Mouse (Mus musculus): ENCODE data around the gene Alms1. TPM values are rescaled to one million over a fixed set of nuclear protein-coding genes. Genes with fewer than 3 reads are reported as not detected.

Gene Alms1
- 9.0 and 10.3 TPM in 2 replicates for polyA plus RNA-seq (2016; fragmentation: Nextera tagmentation; extraction: Ambion mirVana)

DNA sequence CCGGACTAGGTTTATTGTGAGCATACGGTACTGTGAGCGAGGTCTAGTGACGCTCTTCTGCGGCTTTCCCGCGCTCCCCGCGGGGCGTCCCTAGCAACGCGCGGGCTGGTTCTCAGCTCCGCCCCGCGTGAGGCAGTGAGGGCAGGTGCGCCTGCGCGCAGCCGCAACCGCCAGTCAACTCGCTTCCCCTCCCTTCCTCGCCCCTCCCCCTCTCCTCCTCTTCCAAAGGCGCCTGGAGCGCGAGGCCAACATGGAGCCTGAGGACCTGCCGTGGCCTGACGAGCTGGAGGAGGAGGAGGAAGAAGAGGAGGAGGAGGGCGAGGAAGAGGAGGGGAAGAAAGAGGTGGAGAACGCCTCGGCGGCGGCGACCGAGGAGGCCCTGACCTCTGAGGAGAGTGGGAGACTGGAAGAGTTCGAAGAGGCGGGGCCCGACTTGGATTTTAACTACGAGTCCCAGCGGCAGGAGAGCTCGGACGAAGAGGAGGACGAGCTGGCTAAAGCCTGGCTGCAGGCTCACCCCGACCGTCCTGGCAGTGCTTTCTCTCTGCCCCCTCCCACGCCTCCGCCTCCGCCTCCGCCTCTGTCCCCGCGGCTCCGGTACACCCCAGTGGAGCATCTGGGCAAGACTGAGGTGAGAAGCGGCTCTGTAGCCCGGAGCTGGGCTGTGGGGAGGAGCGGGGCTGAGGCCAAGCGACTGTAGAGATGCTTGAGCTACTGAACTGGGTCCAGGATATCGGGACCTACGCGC is at the start of gene Alms1:
Gene Alms1, plus strand, starts transcription at position 136 of the 748 bp plus-strand sequence.
- Histone ChIP-seq H3K9ac (replicated peaks) (peak within 1 kb of the TSS; percentile 83), H3K4me1 (replicated peaks) (peaks cover 22% of the 10 kb centered on the region), H3K9me3 (no peaks in the 10 kb centered on the region), H3K36me3 (no peaks in the 10 kb centered on the region), H3K4me3 (replicated peaks) (peak within 1 kb of the TSS; percentile 89), H3K27ac (peak within 1 kb of the TSS; percentile 88), H3K27me3 (no peaks in the 10 kb centered on the region), H3K4me2 (peak within 1 kb of the TSS; percentile 80)
- under 1% methylated on average over 57 of the region's 59 CpGs for WGBS
- peak; percentile 92 for ATAC-seq (ENCODE audit: insufficient number of reproducible peaks, insufficient read depth, low FRiP score, low TSS enrichment, low read depth)

DNA sequence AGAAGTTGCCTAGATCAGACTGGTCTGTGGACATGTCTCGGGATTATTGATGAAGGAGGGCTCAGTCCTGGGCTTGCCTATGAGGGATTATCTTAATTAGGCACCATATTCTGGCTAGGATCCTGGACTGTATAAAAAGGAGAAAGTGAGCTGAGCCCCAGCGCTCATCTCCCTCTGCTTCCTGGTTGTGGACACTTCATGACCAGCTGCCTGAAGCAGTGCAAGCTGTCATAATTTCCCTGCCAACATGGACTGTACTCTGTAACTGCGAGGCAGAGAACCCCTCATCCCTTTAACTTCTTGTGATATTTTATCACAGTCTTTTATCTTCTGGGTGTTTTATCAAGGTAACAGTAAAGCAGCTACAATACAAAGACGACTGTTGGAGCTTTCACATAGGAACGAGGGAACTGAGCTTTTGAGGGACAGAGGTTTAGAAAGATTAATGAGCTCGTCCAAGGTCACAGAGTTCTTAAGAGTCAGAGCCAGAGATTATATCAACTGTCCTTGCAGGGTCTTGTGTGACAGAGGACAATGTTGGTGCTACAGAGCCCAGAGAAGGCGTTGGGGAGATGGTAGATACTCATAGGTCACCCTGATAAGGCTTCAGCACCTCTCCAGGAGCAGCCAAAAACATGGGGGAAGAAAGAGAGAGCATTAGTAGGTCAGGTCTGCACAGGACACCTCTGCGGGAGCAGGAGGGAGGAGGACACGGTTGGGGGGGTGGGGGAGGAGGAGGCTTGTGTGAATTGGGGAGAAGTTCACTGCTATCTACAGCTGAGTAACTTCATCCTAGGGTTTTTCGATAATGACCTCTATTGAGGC is 43.8 kb upstream of the Alms1 start:
- H3K27ac ChIP-seq = no peak overlapping the region
- H3K27me3 ChIP-seq = no peaks in the 10 kb centered on the region
- 79% methylated on average over 10 of the region's 10 CpGs for WGBS
- no peak overlapping the region for H3K4me2 ChIP-seq
- H3K9ac ChIP-seq (replicated peaks) = no peak overlapping the region
- H3K36me3 ChIP-seq = no peaks in the 10 kb centered on the region
- ATAC-seq (ENCODE audit: insufficient number of reproducible peaks, insufficient read depth, low FRiP score, low TSS enrichment, low read depth) = no peak
- H3K4me3 ChIP-seq (replicated peaks) = no peak overlapping the region
- no peaks in the 10 kb centered on the region for H3K4me1 ChIP-seq (replicated peaks)
- H3K9me3 ChIP-seq = no peaks in the 10 kb centered on the region

DNA sequence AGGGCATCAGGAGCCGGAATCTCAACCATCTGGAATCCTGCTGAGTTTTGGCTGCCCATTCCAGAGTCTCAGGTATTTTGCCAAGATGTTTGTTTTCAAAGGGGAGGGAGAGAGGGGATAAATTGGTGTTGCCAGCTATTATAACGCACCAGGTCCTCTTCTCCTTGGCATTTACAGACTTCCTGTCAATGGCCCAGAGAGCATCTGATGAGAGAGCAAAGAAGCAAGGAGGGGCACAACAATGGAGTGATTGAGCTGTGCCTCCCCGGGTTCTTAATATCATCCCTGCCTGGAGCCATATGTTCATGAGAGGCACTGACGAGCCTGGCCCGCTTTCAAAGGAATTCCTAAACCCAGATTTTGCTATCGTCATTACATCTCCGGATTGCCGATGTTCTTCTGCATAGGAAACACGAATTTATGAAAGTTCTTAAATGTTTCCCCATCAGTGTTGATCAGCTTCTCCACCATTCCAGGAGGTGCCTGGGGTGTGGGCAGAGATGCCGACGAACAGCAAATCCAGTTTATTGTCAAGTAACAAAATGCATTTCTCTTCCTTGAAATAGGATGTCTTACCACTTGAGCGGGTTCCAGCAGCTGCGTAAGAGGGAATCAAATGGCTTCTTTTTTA is 43.0 kb upstream of the Alms1 start:
- H3K9ac ChIP-seq (replicated peaks) = no peak overlapping the region
- H3K36me3 ChIP-seq = no peaks in the 10 kb centered on the region
- no peak overlapping the region for H3K27ac ChIP-seq
- 72% methylated on average over 13 of the region's 13 CpGs for WGBS
- H3K9me3 ChIP-seq = no peaks in the 10 kb centered on the region
- no peak overlapping the region for H3K4me3 ChIP-seq (replicated peaks)
- H3K4me2 ChIP-seq = no peak overlapping the region
- H3K4me1 ChIP-seq (replicated peaks) = no peaks in the 10 kb centered on the region
- no peak for ATAC-seq (ENCODE audit: insufficient number of reproducible peaks, insufficient read depth, low FRiP score, low TSS enrichment, low read depth)
- H3K27me3 ChIP-seq = no peaks in the 10 kb centered on the region

DNA sequence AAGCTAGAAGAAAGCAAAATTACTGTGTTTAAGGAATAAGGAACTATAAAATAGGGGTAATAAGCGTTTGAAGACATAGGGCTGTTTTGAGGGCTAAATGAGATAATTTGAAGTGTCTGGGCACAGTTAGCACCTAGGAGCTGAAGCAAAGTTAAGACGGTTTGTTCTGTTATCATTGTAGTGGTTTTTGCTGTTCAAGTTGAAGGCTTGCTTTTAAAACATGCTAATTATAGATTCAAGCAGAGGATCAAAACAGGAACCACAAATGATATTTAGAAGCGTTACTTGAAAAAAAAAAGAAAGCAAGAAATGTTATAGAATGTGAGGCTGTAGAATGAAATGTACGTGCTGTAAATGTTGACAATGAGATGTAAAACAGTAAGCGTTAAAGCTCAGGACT is 39.7 kb upstream of the Alms1 start:
- H3K27ac ChIP-seq = no peak overlapping the region
- H3K4me2 ChIP-seq = no peak overlapping the region
- H3K4me3 ChIP-seq (replicated peaks) = no peak overlapping the region
- H3K27me3 ChIP-seq = no peaks in the 10 kb centered on the region
- no peak for ATAC-seq (ENCODE audit: insufficient number of reproducible peaks, insufficient read depth, low FRiP score, low TSS enrichment, low read depth)
- WGBS = 82% methylated on average over 5 of the region's 5 CpGs
- H3K9ac ChIP-seq (replicated peaks) = no peak overlapping the region
- peaks cover 3% of the 10 kb centered on the region; the same call in 1 of the 2 replicates for H3K9me3 ChIP-seq
- no peaks in the 10 kb centered on the region for H3K4me1 ChIP-seq (replicated peaks)
- no peaks in the 10 kb centered on the region for H3K36me3 ChIP-seq

DNA sequence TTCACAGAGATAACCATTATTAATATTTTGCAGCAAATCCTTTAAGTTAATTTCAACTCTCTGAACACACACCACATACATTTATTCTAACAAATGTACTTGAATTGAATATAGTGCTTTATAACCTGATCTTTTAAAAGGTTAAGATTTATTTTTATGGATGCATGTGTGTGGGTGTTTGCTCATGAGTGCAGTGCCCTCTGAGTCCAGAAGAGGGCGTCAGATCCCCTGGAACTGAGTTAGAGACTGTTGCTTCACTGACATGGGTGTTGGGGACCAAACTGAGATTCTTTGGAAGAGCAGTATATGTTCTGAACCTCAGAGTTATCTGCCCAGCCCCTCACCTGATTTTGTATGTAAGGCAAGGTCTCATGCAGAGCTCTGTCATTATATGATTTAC is 25.0 kb upstream of the Alms1 start:
- no peak overlapping the region for H3K27ac ChIP-seq
- WGBS = 30% methylated on average over 1 of the region's 1 CpGs
- H3K9me3 ChIP-seq = no peaks in the 10 kb centered on the region

DNA sequence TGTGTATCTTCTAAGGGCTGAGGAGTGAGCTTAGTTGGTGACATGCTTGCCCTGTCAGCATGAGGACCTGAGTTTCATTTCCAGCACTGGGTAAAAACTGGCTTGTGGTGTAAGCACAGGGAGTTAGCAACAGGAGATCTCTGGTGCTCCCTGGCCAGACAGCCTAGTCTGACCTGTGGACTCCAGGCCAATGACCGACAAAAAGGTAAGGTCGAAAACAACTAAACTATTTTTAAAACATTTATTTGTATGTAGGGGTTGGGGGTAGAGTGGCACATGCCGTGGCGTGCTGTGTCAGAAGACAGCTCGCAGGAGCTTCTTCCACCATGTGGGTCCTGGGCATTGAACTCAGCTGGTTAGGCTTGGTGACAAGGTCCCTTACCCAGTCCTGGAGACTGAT is 14.5 kb upstream of the Alms1 start:
- Histone ChIP-seq H3K4me1 (replicated peaks) (no peaks in the 10 kb centered on the region), H3K9ac (replicated peaks) (no peak overlapping the region), H3K27ac (no peak overlapping the region), H3K4me2 (no peak overlapping the region), H3K4me3 (replicated peaks) (no peak overlapping the region), H3K9me3 (no peaks in the 10 kb centered on the region), H3K27me3 (no peaks in the 10 kb centered on the region), H3K36me3 (no peaks in the 10 kb centered on the region)
- no peak for ATAC-seq (ENCODE audit: insufficient number of reproducible peaks, insufficient read depth, low FRiP score, low TSS enrichment, low read depth)
- WGBS = 92% methylated on average over 5 of the region's 5 CpGs

More for the DNA sequence above, 25.0 kb upstream of the Alms1 start:
- H3K9ac ChIP-seq (replicated peaks) = no peak overlapping the region
- no peak for ATAC-seq (ENCODE audit: insufficient number of reproducible peaks, insufficient read depth, low FRiP score, low TSS enrichment, low read depth)
- H3K4me3 ChIP-seq (replicated peaks) = no peak overlapping the region
- no peak overlapping the region for H3K4me2 ChIP-seq
- no peaks in the 10 kb centered on the region for H3K27me3 ChIP-seq
- no peaks in the 10 kb centered on the region for H3K36me3 ChIP-seq
- H3K4me1 ChIP-seq (replicated peaks) = no peaks in the 10 kb centered on the region

DNA sequence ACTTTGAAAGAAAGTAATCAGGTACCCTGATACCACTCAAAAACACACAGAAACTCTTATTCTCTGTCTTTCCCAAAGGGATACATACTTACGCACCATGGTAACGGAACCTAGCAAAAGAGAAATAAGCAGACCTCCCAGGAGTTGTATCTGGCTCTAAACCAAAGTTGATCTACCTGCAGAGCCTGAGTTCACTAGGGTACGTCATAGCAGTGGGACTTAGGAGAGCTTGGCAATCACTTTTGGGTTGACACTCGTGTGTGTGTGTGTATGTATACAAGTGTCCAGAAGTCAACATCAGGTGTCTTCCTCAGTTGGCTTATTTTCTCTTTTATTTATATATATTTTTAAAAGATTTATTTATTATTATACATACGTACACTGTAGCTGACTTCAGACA is 5.6 kb upstream of the Alms1 start:
- no peaks in the 10 kb centered on the region for H3K4me1 ChIP-seq (replicated peaks)
- no peak overlapping the region for H3K9ac ChIP-seq (replicated peaks)
- no peak overlapping the region for H3K27ac ChIP-seq
- no peaks in the 10 kb centered on the region for H3K9me3 ChIP-seq
- WGBS = 89% methylated on average over 5 of the region's 5 CpGs
- H3K4me2 ChIP-seq = no peak overlapping the region
- no peaks in the 10 kb centered on the region for H3K36me3 ChIP-seq
- ATAC-seq (ENCODE audit: insufficient number of reproducible peaks, insufficient read depth, low FRiP score, low TSS enrichment, low read depth) = no peak
- no peaks in the 10 kb centered on the region for H3K27me3 ChIP-seq
- H3K4me3 ChIP-seq (replicated peaks) = no peak overlapping the region

DNA sequence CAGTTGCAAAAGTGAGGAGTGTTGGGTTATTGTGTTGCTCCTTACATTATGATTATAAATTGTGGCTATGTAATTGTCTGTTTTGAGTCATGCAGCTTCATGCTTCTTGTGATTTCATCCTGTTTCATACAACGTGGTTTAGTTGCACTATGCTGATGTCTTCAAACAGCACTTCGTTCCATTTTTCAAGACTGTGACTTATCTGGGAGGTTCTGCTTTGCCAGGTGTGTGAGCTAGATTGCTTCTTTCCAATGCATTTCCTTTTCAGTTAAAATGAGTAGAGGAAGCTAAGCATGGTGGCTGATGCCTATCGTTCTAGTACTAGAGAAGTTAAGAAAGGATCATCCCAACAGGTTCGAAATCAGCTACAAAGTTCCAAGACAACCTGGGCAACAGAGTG is 2.7 kb upstream of the Alms1 start:
- Histone ChIP-seq H3K27me3 (no peaks in the 10 kb centered on the region), H3K4me1 (replicated peaks) (peaks cover 13% of the 10 kb centered on the region), H3K4me3 (replicated peaks) (no peak overlapping the region), H3K4me2 (no peak overlapping the region), H3K36me3 (no peaks in the 10 kb centered on the region), H3K9ac (replicated peaks) (no peak overlapping the region), H3K27ac (no peak overlapping the region), H3K9me3 (no peaks in the 10 kb centered on the region)
- ATAC-seq (ENCODE audit: insufficient number of reproducible peaks, insufficient read depth, low FRiP score, low TSS enrichment, low read depth) = no peak
- WGBS = 93% methylated on average over 4 of the region's 4 CpGs

DNA sequence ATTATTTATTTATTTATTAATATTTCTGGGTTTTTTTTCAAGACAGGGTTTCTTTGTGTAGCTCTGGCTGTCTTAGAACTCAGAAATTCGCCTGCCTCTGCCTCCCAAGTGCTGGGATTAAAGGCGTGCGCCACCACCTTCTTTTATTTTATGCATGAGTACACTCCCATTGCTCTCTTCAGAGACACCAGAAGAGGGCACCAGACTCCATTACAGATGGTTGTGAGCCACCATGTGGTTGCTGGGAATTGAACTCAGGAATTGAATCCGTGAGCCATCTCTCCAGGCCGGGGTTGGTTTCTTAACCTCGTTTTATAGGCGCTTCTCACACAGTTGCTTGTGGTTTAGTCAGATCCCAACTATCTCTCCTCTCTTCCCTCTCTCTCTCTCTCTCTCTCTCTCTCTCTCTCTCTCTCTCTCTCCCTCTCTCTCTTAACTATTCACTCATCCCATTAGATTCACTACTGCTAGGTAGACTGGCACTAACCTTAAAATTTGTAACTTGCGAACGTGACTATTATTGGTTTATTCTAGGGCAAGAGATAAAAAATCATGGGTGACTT is 445 bp upstream of the Alms1 start:
- H3K27ac ChIP-seq = no peak overlapping the region; the same call in 1 of the 2 replicates
- no peaks in the 10 kb centered on the region for H3K36me3 ChIP-seq
- WGBS = 31% methylated on average over 9 of the region's 9 CpGs
- H3K4me2 ChIP-seq = peak overlapping the region; percentile 80
- 0 out of 2 replicates have a peak overlapping the region, but pooled peaks have one; percentile 83 for H3K9ac ChIP-seq (replicated peaks)
- H3K4me3 ChIP-seq (replicated peaks) = peak overlapping the region; percentile 89
- peaks cover 22% of the 10 kb centered on the region for H3K4me1 ChIP-seq (replicated peaks)
- H3K9me3 ChIP-seq = no peaks in the 10 kb centered on the region
- no peak for ATAC-seq (ENCODE audit: insufficient number of reproducible peaks, insufficient read depth, low FRiP score, low TSS enrichment, low read depth)
- H3K27me3 ChIP-seq = no peaks in the 10 kb centered on the region

DNA sequence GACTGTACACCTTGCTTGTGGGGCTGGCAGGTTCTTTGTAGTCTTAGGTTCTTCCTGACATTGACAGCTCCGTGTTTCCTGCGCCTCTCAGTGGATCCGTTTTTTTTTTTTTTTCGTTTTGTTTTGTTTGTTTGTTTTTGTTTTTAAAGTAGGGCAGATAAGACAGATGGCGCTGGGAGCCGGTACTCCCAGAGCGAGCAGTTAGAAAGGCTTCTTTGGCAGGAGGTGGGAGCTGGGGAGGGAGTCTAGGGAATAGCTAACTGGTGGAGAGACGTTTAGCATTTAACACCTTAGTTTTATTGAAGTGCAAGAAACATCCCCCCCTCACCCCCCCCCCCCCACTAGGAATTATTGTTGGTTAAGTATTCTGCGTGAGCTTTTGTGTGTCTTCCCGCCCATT is 833 bp downstream of the Alms1 start:
- peak overlapping the region; percentile 88; the same call in 1 of the 2 replicates for H3K27ac ChIP-seq
- no peak for ATAC-seq (ENCODE audit: insufficient number of reproducible peaks, insufficient read depth, low FRiP score, low TSS enrichment, low read depth)
- no peaks in the 10 kb centered on the region for H3K27me3 ChIP-seq
- peak overlapping the region; percentile 83 for H3K9ac ChIP-seq (replicated peaks)
- WGBS = under 1% methylated on average over 10 of the region's 10 CpGs
- peaks cover 22% of the 10 kb centered on the region for H3K4me1 ChIP-seq (replicated peaks)
- H3K36me3 ChIP-seq = no peaks in the 10 kb centered on the region
- H3K9me3 ChIP-seq = no peaks in the 10 kb centered on the region
- H3K4me2 ChIP-seq = peak overlapping the region; percentile 80
- H3K4me3 ChIP-seq (replicated peaks) = peak overlapping the region; percentile 89

DNA sequence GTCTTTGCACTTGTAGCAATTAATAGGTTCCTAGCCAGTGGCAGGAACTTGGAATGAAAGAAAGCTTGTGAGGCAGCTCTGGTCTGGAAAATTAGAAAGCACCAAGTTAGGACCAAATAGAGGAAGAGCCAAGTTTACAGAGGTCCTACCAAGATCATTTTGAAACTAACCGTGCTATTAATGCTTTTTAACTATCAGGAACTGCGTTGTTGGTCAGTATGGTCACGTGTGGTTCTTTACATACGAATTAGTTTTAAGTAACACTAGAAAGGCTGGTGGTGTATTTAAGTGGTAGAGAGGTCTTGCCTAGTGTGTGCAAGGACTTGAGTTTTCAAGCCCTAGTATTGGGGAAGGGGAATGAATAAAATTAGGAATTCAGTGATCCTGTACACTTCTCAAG is 1.2 kb downstream of the Alms1 start:
- 11% methylated on average over 4 of the region's 4 CpGs for WGBS
- H3K27ac ChIP-seq = no peak overlapping the region
- no peak for ATAC-seq (ENCODE audit: insufficient number of reproducible peaks, insufficient read depth, low FRiP score, low TSS enrichment, low read depth)
- peaks cover 22% of the 10 kb centered on the region for H3K4me1 ChIP-seq (replicated peaks)
- peak overlapping the region; percentile 80 for H3K4me2 ChIP-seq
- H3K9ac ChIP-seq (replicated peaks) = peak overlapping the region; percentile 83
- H3K27me3 ChIP-seq = no peaks in the 10 kb centered on the region
- H3K36me3 ChIP-seq = no peaks in the 10 kb centered on the region
- H3K9me3 ChIP-seq = no peaks in the 10 kb centered on the region
- peak overlapping the region; percentile 89 for H3K4me3 ChIP-seq (replicated peaks)

Data from limb, embryonic 12.5 days (tissue).